Mouse (Mus musculus): ENCODE measurements at regions not wholly inside any gene's neighbourhood (a gene's known extent, or its start where the extent isn't known, plus 50 kb on each side); places are given as distances from the start of the nearest gene placed in this dataset.

DNA sequence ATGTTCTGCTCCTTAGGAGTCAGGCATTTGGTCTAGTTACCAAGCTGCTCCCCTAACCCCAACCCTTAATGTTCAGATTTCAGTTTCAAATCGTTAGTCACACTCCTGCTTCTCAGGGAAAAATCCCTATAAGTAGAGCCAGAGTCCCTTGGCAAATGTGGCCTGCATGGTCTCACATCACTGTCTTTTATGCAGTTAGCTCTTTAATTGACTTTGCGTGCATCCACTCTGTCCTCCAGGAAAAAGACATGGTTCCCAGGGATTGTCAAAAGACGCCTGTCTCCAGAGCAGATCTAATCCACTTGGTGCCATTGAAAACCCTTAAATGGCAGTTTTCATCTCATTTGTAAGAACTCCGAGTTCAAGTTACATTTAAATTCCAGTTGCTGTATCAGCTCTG, 256.3 kb upstream of the Lyplal1 start:
- DNase-seq: no peak

DNA sequence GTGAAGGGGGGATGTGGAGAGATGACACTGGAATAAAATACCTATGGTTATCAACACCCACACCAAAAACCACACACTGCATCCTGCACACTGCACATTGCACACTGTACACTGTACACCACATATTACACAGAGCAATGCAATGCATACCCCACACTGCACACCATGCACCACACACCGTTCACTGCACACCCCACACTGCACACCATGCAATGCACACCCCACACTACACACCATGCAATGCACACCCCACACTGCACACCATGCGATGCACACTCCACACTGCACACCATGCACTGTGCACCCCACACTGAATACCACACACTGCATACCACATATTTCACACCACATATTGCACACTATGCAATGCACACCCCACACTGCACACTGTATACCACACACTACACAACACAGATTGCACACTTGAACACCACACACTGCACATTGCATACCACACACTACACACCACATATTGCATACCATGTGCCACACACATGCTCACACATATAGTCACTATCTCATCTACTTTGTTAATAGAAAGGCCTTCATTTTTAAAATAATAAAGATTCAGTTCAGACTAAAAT, 255.8 kb upstream of the Lyplal1 start:
- no peak for DNase-seq

DNA sequence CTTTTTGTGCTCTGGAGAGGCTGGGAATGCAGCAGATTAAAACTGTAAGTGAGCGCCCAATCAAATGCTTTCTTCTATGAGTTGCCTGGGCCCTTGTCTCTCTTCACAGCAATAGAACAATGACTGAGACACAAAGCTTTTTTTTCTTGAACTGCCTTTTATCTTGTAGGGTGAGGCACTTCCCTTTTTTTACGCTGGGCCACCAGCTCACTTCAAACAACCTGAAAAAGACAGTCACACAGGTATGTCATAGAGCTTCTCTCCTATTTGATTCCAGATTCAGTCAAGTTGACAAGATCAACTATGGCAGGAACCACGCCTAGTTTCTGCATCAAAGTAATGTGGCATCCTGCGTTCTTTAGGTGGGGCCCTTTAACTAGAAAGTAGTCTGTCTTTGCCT, 246.2 kb upstream of the Lyplal1 start:
- DNase-seq: no peak

DNA sequence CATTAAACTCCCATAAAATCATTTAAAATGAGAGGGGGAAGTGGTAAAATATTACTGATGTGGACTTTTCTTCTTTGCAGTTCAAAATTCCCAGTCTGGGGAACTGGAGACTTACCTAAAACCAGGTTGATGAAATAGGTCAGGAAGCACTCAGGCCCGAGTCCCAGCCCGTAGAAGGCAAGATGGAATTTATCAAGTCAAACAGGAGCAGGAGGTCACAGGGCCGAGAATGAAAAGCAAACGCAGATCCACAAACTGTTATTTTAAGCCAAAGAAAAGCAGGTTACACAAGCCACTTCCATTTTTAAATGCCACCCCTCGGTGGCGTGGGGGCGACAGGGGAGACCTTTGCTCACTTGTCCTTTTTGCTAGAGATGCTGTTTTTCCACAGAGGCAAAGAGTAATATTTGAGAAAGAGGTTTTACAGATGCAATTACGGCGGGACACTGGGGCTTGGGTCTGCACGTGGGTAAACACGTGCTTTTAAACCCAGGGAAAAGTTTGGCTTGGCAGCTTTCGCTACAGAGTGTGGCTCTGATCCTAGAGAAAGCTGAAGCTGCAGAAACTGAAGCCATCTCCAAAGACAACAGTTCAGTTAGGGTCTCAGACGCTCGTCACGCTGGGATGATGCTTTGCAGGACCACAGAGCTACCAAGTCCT, 241.0 kb upstream of the Lyplal1 start:
- no peak for DNase-seq

DNA sequence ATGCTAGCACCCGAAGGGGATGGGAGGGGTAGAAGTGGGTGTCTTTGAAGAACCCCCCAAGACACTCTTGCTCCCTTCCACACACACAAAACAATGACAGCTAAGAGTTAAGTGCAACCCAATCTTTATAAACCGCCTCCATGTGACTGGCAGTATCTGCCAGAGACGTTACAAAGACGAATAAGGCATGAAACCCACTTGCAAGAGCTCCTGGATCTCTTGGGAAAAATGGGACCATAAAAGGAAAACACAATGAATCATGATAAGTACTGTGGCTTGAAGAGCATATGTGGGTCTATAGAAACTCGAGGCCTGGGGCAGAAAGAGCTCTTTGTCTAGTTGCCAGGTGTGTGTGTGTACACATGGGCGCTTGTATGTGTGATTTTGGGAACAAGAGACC, 237.6 kb upstream of the Lyplal1 start:
- no peak for DNase-seq

DNA sequence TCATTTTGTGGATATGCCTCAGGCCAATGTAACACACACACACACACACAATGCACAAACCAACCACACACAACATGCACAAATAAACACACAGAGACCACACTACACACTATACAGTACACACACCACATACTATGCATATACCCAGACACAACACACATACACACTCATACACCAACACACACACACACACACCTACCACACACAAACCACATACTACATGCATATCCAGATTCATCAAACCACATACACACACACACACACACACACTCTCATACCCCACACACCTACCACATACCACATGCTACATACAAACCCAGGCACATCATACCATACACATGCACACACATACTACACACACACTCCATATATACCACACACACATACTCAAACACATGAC, 237.0 kb upstream of the Lyplal1 start:
- no peak for DNase-seq

DNA sequence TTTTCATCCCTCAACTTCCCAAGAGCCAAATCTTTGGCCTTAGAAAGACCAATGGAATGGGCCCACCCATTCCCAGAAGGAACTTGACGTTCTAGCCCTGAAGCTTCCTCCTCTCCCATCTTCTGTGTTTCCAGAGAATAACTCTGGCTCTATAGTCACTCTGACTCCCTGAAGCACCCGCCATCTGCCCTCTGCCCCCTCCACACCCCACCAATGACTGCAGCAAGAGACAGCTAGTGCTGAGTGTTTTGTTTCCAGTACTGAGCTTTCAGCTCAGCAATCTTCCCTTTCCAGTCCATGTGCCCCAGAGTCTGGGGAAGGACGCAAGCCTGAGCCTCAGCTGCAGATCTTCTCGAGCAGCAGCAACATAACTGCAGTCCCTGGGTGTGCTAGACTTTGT, 233.3 kb upstream of the Lyplal1 start:
- no peak for DNase-seq

DNA sequence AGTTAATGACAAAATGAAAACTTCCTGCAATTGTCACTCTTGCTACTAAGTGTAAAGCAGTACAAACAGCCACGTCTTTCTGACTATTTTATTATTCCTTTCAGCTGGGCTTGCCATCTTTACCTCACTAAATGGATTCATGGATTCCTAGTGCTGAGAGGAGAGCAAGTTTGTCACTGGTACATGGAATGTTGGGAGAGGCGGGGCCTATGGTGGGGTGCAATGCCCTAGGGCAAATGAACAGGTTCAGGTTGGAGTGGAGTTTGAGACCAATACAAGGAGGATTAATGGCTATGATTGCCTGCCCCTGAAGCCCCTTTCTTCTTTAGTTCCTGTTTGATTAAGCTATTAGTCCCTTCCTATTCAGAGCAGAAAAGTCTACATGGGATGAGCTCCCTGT, 232.9 kb upstream of the Lyplal1 start:
- no peak for DNase-seq

DNA sequence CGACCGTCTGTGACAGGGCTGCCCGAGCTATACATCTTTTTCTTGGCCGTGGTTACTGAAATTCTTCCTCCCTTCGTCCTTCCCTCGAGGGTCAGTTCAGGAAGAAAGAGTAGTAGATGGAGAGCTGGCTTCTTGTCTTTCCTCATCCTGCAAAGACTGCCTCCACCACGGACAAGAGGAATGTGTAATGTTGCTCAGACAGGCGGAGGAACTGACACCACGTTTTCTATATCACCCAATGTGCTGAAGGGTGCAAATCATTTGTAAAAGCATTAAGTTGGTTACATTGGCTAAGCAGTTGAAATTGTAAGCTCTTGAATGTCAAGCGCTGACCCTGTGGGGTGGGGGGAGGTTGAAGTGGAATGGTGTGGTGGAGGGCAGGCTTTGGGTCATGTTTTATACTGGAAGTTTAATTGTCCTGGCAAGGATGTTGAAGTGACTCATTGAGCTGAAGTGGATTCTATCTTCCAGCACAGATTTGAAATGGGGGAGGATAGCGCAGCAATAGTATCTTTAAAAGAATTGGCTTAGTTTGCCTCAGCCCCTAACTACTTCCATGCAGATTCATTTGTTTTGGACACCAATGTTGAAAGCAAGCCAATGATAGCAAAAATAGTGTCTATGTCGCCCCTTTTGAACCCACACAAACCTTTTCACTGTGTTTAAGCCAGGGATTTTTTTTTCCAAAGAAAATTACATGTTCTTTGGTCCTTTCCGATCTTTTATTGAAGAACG, 230.5 kb upstream of the Lyplal1 start:
- DNase-seq: no peak

DNA sequence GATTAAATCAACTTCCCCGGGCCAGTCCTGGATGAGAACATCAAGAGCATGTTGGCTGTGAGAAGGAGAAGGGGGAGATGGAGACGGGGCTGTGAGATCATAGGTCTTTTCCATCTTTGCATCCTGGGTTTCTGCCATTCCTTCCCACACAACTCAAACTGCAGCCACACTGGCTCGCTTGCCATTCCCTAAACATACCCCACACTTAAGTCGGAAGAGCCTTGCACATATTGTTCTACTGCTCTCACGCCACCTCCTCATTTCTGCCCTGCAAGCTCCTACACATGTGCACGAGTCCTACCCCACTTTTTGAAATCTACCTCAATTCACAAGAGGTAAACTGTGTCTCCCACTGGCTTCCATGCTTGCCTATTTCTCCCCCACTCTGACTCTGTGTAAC, 228.3 kb upstream of the Lyplal1 start:
- DNase-seq: no peak

DNA sequence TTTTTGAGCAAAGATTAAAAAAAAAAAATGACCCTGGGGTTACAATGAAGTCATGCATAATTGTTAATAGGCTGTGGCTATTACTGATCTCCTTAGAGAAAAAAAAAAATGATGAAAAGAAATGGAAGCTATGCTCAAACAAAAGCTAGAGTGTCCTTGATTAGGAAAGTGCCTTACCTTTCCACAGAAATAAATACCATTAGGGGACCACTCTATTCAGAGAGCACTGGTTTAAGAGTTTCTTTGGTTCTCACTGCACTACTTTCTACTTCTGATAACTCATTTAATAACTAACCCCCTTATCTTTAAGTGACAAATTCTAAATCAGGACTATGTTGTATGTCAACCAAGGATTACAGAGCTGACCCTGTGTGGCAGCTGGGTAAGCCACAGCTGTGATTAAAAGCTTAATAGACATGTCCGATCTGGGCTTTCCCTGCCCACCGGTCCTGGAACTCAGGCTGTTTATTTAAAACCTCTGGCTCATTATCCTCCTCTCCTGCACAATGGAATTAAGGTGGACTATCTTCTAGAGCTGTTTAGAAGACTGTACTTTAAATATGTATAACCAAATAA, 225.9 kb upstream of the Lyplal1 start:
- DNase-seq: no peak

DNA sequence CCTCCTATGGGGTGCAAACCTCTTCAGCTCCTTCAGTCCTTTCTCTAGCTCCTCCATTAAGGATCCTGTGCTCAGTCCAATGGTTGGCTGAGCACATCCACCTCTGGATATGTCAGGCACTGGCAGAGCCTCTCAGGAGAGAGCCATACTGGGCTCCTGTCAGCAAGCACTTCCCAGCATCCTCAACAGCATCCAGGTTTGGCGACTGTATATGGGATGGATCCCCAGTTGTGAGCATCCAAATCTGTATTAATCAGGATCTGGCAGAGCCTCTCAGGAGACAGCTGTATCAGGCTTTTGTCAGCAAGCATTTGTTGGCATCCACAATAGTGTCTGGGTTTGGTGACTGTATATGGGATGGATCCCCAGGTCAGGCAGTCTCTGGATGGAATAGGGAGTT, 225.3 kb upstream of the Lyplal1 start:
- DNase-seq: no peak

DNA sequence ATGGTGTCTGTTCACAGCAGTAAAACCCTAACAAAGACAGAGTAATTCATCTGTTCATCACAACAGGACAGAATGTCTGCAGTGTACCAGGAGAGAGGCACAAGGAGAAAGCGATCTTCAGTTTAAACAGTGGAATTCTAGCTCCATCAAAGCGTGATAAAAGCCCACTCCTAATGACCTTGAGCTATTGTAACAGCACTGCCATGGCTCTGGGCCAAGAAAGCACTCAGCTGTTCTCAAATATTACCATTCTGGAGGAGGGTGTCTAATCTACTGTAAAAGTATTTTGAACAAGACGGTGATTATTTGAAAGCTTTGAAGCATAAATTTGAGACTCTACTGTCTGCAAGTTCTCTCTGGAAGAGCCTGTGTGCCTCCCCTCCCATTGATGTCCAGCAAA, 224.8 kb upstream of the Lyplal1 start:
- no peak for DNase-seq

DNA sequence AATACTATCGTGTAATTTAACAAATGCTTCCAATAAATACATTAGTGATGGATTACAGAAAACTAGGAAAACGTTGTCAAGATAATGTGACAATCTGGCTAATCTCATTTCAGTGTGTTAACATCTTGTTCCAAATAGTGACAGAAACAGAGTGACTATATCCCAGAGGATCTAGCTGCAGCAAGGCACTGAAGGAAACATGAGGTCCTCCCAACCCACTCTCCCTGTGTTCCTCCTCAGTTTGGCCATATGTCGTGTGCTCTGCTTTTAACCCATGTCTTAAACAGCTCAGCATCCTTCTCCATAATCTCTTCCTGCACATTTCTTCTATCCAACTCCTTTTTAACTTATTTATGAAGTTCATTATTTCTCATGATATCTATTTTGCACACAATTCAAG, 223.6 kb upstream of the Lyplal1 start:
- no peak for DNase-seq

DNA sequence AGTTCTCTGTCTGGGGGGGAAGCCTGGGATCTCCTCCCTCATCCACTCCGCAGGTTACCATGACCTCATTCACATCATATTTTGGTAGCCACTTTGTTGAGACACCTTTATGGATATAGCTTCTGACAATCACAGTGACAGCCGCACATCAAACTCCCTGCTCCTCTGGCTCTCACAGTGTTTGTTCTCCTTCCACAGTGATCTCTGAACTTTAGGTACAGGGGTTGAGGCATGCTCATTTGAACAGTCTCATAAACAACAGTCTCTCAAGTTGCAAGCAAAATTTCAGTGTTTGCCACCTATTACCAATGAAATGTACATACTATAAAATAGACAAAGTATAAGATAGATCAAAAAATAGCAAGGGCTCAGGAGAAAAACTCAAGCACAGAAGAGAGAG, 200.2 kb upstream of the Lyplal1 start:
- no peak for DNase-seq

DNA sequence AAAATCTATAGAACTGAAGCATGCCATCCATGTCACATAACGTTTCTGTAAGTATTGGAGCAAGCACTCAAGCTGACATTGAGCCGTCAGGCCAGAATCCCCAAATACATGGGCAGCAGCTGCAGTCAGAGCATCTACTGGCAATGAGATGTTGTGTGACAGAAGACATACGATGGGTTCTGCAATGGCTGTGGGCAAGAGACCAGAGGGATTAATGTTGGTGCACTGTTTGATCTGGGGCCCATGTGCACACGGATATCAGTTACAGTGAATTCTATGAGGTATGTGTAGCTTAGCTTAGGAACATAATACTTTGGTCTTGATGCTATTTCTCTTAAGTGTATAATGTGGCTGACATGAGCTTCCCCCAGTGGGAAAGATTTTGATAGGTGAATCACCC, 197.1 kb upstream of the Lyplal1 start:
- no peak for DNase-seq

DNA sequence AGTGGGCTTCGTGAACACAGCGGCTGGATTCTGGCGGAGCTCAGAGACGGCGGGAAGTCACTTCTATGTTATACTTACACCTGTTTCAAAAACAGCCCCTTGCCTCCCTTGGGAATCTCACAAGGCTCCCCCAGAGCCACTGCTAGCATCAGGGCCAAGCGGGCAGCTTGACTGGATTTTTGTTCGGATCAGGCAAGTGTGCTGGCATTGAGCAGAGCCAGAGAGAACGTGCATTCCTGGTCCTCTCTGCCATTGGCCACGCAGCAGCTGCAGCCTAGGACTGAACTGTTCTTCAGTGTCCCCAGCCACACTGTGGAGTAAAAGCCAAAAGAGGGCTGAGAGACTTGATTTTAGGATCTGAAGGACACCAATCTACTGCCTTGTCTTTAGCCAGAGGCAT, 195.6 kb upstream of the Lyplal1 start:
- DNase-seq: no peak

DNA sequence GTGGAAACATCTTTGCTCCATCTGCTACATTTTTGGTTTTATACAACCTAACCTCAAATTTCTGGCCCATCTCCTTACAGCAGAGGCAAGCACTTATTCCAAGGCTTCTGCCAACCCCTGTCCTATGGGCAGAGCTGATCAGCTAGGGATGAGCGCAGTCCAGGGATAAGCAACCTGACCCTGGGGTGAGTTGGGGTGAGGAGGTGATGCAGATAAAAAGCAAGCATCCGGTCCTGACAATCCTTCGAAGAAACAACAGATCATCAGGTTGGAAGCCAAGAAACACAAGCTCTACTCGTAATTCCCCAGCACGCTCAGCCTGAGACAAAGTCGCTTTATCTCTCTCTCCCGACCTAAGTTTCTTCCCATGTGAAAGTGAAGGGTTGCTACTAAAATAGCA, 194.9 kb upstream of the Lyplal1 start:
- no peak for DNase-seq

DNA sequence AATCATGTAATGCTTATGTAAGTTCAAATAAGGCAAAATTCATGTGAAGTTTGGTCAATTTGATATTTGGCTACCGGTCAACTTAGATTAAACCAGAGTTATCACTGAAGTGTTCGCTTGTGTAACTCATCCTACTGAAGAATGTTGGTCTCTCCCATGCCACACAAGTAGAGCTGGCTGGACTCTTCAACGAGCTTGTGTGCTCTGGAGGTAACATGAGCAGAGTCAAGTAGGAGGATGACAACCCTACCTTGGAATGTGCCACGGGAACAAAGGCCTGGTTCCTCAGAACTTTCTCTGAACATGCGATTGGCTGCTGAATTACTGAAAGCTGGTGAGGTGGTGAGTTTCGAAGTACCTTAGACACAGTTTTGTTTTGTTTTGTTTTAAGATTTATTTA, 190.5 kb upstream of the Lyplal1 start:
- DNase-seq: no peak

DNA sequence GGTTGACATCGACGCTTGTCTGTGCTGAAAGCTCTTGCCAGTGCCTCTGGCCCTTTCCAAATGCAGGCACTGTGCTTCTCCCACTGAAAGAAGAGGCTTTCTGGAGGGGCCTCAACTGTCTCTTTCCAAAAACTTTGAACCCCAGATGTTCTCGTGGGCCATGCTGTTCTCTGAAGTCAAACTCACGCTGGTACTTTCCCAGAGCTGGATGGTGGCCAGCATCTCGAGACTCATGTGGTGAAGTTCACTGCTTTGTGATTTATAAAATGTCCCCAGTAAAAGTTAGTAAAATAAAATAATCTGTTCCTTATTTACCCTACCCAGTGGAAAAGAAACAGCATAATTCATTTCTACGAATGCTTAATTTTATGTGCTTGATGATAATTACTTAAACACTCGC, 180.4 kb upstream of the Lyplal1 start:
- no peak for DNase-seq

DNA sequence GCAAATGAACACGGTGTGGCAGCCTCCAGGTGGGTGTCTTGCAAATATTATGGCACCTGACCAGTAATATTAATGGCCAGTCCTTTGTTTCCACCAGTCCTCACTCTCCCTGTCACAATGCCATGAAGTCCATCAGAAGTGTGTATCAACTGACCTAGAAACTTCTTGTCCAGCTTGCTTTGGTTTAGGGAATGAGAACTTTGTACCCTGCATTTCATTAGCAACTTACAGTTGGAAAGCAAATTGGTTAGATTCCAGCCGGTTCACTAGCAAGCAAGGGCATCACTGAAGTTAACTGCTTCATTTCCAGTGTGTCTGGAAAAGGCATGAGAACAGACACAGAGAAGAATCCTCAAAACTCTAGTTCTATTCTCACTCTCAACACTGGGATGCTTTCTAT, 178.1 kb upstream of the Lyplal1 start:
- DNase-seq: no peak

DNA sequence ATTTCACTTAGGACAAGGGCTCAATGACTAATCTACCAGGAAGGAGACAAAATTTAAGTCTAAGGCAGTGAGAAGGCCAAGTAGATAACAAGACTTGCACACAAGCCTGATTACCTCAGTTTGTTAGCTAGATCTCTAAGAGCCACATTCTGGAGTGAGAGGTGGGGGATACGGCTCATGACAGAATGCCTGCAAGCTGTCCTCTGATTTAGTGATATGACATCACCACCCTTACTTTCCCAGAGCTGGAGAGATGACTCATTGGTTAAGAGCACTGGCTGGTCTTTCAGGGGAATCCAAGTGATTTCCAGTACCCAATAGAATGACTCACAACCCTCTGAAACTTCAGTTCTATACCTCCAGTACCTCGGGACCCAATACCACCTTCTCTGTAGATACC, 177.5 kb upstream of the Lyplal1 start:
- DNase-seq: no peak

DNA sequence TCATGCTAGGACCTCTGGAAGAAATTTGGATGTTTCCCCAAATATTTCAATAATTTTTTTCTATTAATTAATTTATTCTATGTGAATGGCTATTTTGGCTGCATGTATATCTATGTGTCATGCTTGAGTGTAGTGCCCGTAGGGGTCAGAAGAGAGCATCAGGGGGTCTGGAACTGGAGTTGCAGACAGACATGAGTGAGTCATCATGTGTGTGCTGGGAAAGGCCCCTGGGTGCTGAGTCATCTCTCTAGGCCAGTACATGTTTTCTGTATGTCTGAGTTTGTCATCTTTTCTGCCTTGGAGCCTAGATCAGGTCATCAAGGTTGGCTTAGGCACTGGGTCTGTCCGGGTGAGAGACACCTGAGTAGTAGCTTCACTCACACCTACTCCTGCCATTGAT, 172.0 kb upstream of the Lyplal1 start:
- no peak for DNase-seq

DNA sequence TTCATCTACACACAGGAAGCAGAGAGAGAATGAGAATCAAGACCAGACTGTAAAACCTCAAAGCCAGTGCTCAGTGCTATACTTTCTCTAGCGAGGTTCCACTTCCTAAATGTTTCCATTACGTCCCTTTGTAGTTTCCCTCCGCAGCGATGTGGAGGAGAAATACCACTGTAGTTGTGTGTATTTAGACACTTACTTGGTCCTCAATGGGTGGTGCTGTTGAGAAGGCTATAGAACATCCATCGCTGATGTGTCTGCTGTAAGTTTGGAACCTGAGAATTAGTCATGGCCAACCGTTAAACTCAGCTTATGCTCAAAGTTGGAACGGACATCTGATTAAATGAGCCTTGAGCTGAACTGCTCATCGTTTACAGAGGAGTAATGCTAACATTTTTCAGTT, 170.7 kb upstream of the Lyplal1 start:
- no peak for DNase-seq
